Mouse (Mus musculus): ENCODE results near the gene Exoc8.

DNA sequence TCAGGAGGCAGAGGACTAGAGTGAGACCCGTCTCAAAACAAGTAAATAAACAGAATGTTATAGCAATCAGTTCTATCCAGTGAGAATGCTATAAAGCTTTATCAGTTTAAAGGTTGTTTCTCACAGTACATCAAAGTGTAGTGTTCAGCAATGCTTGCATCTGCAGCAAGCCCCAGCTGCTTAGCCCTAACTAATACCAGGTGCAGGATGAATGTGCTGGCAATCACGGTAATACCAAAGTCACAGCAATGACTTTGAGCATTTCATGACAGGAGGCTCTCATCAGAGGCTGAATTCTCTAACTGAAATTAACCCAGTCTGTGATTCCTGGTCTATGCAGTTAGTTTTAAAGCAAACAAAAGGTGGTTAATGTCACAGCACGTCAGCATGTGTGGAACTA is 4.9 kb downstream of the Exoc8 start:
- TF ChIP-seq CTCF (IDR thresholded peaks at IDR 0.05; ENCODE audit: borderline replicate concordance, insufficient read depth, low read depth, low read length) (no peak), POLR2A (IDR thresholded peaks at IDR 0.05; ENCODE audit: borderline replicate concordance, insufficient read depth, low read length) (no peak)

Data from cerebellum, adult 2 months (tissue).